Mouse (Mus musculus): ENCODE measurements around the gene Zfp687. TPM values are rescaled to one million over a fixed set of nuclear protein-coding genes. Genes with fewer than 3 reads are reported as not detected.
A peak's percentile ranks its signal among the peaks of the same experiment; 100 is the strongest.

The Zfp687 gene
- total RNA-seq, 4 experiments from 2014 or later, result 33.2 to 36.0 (median 35.2) TPM

DNA sequence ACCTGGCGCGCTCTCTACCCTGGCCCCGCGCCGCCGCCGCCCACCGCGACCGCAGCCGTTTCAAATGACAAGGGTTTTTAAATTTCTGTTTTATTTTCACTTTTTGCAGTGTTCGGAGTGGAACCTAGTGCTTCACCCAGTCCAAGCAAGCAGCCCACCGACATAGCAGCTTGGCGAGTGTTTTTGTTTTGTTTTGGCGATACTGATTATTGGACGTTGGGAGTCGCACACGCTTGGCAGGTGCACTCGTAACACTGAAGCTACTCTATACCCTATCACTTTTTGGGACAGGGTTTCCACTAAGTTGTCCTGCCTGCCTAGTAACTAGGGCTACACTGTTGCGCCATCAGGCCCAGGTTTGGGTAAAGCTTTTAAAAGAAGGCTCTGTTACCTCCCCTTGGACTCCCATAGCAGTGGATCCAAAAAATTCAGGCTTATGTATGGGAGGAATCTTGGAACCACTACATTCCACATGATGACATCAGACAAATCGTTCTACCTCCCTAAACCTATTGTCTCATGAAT, 1.3 kb upstream of the Zfp687 start:
- DNase-seq (ENCODE audit: low spot score in 2 of 2), result no peak

GRCm38 (mm10) chr3:95015891-95016531, 763 bp upstream of the Zfp687 start:
- DNase-seq (ENCODE audit: low spot score in 2 of 2), result peak; percentile 86 to 96

- DNase-seq (ENCODE audit: low spot score in 2 of 2), result peak in 1 of 2 experiments; percentile 58
These were observed 658 bp downstream of the Zfp687 start for GRCm38 (mm10) chr3:95014428-95015151.

DNA sequence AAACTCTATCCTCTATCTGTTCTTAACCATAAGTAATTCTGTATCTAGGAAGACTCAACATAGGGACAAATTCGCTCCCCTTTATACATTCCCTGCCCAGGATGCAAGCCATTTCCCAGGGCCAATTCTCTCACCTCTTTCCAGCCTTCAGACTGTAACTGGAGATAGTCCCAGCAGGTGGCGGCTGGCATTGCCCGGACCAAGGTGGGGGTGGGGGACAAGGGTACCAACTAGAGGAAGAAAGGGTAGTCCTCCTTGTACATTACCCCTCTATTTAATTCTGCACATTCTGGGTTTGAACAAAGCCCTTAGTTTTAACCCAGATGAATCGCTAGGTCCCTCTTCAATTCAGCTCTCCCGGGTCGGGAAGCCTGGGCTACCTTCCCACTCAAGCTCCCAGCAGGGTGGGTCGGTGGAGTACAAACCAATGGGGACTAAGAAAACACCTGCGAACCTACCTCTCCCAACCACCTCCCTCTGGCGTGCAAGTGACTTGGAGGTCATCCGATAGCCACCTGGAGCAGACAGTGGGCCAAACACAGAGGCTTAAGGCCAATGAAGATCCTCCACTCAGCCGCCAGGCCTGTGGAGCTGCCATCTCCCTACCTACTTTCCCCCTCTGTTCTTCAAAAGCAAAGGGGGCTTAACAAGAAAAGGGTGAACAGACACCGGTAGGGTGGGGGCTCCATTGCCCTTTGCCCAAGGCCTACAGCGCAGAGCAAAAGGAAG, 1.4 kb downstream of the Zfp687 start:
- DNase-seq (ENCODE audit: low spot score in 2 of 2), result no peak

DNA sequence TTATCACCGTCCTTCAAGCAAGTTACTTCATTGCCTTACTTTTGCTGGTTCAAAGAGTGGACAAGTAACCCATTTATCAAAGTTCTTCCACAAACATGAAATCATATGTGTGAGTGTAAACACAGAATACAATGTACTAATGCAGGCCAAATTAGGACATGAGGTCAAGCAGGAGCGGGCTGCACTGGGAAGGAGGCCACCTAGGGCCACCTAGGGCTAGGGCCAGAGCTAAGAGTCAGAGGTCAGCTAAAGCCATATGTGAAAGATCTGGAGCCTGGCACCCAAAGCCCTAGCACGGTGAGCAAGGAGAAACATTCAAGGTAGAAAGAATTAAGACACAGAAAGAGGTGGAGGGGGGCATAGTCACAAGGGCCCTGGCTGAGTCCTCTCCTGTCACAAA, 2.3 kb downstream of the Zfp687 start:
- no peak for DNase-seq (ENCODE audit: low spot score in 2 of 2)

DNA sequence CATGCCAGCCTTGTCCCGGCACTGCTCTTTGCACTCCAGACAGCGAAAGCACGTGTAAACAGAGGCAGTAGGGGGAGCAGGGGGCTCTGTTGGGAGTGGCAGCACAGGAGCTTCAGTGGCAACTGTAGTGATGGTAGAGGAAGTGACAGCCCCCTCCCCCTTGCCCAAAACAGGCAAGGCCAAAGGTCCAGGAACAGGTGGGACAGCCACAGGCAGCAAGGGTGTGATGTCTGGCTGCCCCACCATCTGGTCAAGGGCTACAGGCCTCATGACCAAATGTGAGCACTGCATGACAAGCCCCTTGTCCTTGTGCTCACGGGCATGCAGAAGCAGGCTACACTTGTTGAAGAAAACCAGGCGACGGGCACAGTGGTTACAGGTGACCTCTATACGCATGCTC, 4.9 kb downstream of the Zfp687 start:
- no peak for DNase-seq (ENCODE audit: low spot score in 2 of 2)

DNA sequence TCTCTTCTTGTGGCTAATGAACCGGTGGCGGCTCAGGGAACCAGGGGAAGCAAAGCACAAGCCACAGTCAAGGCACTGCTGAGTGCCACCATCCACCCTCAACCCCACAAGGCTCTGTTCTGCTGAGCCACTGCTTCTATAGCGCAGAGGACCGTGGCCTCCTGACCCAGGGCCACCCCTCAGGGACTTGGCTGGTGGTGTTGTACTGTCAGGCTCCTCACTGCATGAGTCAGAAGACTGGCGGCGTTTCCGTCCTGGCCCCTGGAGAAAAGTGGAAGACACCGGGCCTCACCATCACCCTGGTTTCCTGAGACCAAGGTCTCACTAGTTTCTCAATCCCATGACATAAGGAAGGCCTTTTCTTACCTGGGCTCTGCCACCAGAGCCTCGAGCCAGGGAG, 7.5 kb downstream of the Zfp687 start:
- no peak for DNase-seq (ENCODE audit: low spot score in 2 of 2)

DNA sequence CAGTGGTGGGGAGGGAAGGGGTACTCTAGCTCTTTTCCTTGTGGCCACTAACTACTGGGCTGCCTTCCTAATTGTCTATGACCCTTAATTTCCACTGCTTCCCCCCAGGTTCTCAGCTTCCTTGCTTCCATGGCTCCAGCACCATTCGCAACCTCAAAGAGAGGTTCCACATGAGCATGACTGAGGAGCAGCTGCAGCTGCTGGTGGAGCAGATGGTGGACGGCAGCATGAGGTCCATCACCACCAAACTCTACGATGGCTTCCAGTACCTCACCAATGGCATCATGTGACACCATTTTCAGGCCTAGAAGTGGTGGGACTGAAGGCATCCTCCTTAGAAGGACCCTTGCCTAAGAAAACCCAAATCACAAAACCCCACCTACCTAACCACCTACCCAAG, 9.6 kb downstream of the Zfp687 start:
- no peak for DNase-seq (ENCODE audit: low spot score in 2 of 2)

DNA sequence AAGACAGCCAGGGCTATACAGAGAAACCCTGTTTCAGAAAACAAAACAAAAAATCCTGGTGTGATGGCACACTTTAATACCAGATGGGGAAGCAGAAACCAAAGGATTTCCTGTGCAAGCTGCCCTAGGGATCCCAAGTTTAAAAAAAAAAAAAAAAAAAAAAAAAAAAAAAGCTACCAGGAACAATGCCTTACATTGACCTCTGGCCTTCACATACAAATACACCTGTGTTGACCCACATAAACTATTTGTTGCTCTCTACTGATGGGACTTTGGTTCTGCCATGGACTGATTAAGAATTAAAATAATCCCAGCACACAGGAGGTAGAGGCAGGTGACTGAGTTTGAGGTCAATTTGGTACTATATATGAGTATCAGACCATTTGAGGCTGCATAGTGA, 12.0 kb downstream of the Zfp687 start:
- no peak for DNase-seq (ENCODE audit: low spot score in 2 of 2)

GRCm38 (mm10) chr3:95002569-95002968, 12.7 kb downstream of the Zfp687 start:
- no peak for DNase-seq (ENCODE audit: low spot score in 2 of 2)

DNA sequence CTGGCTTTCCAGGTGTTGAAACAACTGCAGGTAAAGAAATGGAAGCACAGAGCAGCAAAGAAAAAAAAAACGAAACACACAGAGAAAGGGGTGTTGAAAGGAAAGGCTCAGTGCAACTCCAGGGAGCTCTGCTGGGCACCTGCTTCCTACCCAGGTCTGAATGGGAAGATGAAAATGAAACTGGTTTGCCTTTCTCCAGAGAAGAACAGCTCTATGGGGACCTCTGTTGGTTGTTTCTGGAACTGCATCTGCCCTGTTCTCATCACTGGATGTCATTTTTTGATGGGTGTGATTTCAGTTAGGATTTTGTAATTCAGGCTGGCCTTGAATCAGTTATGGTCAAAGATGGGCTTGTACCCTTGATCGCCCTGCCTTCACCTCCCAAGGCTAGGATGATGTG, 18.3 kb downstream of the Zfp687 start:
- peak in 1 of 2 experiments; percentile 71 for DNase-seq (ENCODE audit: low spot score in 2 of 2)

GRCm38 (mm10) chr3:94989159-94989761, 26.0 kb downstream of the Zfp687 start:
- no peak for DNase-seq (ENCODE audit: low spot score in 2 of 2)

DNA sequence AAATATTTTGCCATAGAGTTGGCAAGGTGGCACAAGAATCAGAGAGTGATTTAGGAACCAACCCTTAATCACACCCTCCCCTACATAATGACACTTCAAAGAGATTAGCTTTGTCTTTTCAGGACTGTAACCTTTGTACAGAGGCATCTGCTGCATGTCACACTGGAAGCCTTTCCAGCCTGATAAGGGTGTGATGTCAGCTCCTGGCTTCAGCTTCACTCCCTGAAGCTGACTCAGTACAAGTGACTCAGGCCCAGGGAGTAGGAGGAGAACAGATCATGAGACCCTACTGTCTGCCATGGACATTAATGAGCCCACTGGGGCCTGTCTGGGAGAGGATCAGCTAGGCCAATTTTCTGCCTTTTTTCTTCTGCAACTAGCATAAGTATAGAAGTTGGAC, 27.7 kb downstream of the Zfp687 start:
- no peak for DNase-seq (ENCODE audit: low spot score in 2 of 2)

- no peak for DNase-seq (ENCODE audit: low spot score in 2 of 2)
These were observed 29.7 kb downstream of the Zfp687 start for GRCm38 (mm10) chr3:94985513-94985912.

- DNase-seq (ENCODE audit: low spot score in 2 of 2), result no peak
These were observed 30.9 kb downstream of the Zfp687 start for GRCm38 (mm10) chr3:94984312-94984711.

DNA sequence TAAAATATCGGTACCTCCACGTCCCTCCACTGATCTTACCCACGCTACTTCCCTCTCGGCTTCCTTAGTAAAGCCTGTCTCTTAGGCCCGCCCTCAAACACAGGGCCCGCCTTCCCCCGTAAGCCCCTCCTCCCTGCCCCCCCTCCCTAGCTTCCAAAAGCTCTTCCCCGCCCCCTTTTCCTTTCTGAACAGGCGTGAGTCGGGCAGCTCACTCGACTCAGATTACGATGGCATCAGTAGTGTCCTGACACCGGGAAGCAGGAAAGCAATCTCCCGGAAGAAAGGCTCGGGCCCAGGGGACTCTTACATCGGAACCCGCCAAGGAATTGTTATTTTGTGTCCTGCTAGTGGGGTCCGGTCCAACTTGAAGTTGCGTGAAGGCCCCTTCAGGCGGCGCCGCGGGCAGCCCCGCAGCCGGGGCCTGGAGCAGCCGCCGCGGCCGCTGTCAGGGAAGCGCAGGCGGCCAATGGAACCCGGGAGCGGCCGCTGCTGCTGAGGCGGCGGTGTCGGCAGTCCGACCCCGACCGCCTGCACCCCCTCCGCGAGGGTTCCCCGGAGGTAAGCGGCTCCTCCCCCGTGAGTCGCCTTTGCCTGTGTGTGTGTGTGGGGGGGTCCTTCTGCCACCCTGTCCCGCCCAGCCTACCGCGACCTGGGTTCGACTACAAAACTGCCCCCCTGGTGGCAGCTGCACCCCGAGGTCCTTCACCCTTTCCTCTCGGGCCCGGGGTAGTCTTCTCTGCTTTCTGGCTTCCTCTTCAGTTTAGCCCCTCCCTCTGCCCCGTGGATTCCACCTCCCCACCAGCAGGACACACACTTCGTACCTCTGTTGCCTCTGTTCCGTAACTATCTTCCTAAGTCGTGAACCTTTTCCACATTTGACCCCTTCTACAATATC, 40.5 kb downstream of the Zfp687 start, which contains the start of gene Pi4kb:
Pi4kb (plus strand) TSS at position 204 of the 895 bp plus-strand sequence.
- DNase-seq (ENCODE audit: low spot score in 2 of 2), result peak; percentile 70 to 81

DNA sequence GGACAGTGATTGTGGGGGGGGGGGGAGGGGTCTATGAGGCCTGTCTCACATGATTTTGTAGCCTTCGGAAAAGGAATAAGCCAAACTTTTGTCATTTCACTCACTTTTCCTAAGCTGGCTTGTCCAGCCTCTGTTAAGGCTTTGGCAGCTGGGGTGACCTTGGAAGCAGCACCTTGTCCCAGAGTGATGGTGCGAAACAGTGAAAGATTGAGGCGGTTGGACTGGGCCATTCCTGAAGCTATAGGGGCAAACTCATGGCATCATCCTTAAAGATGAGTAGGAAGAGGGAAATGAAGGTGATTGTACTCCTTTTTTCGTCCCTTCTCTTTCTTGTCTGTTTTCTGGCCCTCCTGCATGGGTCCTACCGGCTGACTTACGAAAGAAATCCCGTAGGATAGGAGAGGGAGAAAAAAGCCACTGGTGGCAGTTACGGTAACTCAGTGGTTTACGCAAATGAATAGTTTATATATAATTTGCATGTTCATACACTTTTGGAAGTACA, 41.2 kb downstream of the Zfp687 start:
- no peak for DNase-seq (ENCODE audit: low spot score in 2 of 2)

- DNase-seq (ENCODE audit: low spot score in 2 of 2), result no peak
These were observed 41.6 kb downstream of the Zfp687 start for GRCm38 (mm10) chr3:94973620-94974019.

DNA sequence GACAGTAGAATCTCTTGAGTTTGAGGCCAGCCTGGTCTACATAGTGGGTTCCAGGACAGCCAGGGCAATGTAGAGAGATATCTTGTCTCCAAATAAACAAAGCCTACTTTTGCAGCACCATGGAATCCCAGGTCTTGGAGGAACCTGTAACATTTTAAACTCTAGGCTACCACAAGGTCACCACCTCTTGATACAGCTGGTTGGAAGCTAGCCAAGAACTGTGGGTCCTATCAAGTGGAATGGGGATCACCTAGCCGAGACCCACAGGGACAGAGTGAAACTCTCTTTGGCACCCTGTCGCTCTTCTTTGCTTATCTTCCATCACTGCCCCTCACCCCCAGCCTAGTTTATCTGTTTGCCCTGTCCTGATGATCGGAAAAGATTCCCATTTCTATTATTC, 42.7 kb downstream of the Zfp687 start:
- no peak for DNase-seq (ENCODE audit: low spot score in 2 of 2)

GRCm38 (mm10) chr3:94965878-94966277, 49.4 kb downstream of the Zfp687 start:
- no peak for DNase-seq (ENCODE audit: low spot score in 2 of 2)
